Mouse (Mus musculus): ENCODE data around the gene 4930407I10Rik. TPM values are rescaled to one million over a fixed set of nuclear protein-coding genes. Genes with fewer than 3 reads are reported as not detected.
A peak's percentile ranks its signal among the peaks of the same experiment; 100 is the strongest.

4930407I10Rik gene
- total and polyA plus RNA-seq, 3 experiments, result 0.04 TPM; not detected in 2

- Histone ChIP-seq H3K9me3 (replicated peaks; ENCODE audit: low read length) (no peaks in the 10 kb centered on the region), H3K27ac (ENCODE audit: insufficient read depth, low read depth) (peak within 1 kb of the TSS; percentile 67), H3K4me1 (ENCODE audit: control insufficient read depth in 1 of 2, insufficient read depth in 2 of 2) (peaks cover 2 to 21% of the 10 kb centered on the region in 2 experiments; a peak in 3 of 4 replicates), H3K4me2 (ENCODE audit: insufficient read depth, low read depth, poor library complexity, severe bottlenecking) (peak within 1 kb of the TSS; percentile 76), H3K9ac (ENCODE audit: insufficient read depth, low read depth) (peak within 1 kb of the TSS; percentile 85), H3K27me3 (replicated peaks) (peaks cover 14% of the 10 kb centered on the region), H3K79me2 (replicated peaks; ENCODE audit: control insufficient read depth, extremely low read depth, insufficient read depth, poor library complexity, severe bottlenecking) (peaks cover 50% of the 10 kb centered on the region), H3K4me3 (replicated peaks in 1 of 3; ENCODE audit: low read depth in 2 of 3, low read length in 2 of 3, poor library complexity in 1 of 3) (peak within 1 kb of the TSS; percentile 93 to 97 (median 96)), H3K36me3 (replicated peaks in 1 of 2; ENCODE audit: control insufficient read depth in 1 of 2, insufficient read depth in 1 of 2, low read length in 1 of 2) (peaks cover 16 to 27% of the 10 kb centered on the region in 2 experiments)
- in situ Hi-C loops (cut with MboI; ENCODE audit: low pct_ligation_motif_present, low pct_unique_long_range_greater_than_20kb, low sequenced_read_pairs) (no loop called here), dilution Hi-C loops (cut with MboI; ENCODE audit: extremely low pct_ligation_motif_present, extremely low pct_unique_long_range_greater_than_20kb, low sequenced_read_pairs) (no loop called here)
- DNase-seq (ENCODE audit: extremely low read depth), result peak; percentile 87
- TF ChIP-seq RAD21 (IDR thresholded peaks at IDR 0.05; ENCODE audit: low read depth, low read length) (no peak), CTCF (conservative IDR thresholded peaks at IDR 0.05 in 1 of 2, IDR thresholded peaks at IDR 0.05 in 1 of 2; ENCODE audit: low read depth in 2 of 2, low read length in 2 of 2) (no peak), UBTF (IDR thresholded peaks at IDR 0.05; ENCODE audit: low read depth, low read length) (no peak), CHD1 (IDR thresholded peaks at IDR 0.05; ENCODE audit: low read depth, low read length) (no peak; the same call in 1 of the 2 replicates), USF2 (conservative IDR thresholded peaks at IDR 0.05; ENCODE audit: low read depth, low read length) (no peak), MAFK (IDR thresholded peaks at IDR 0.05; ENCODE audit: insufficient replicate concordance, low read length) (no peak), MEF2A (IDR thresholded peaks at IDR 0.05; ENCODE audit: borderline replicate concordance, low read depth, low read length) (0 out of 2 replicates have a peak, but pooled peaks have one; percentile 23), ETS1 (conservative IDR thresholded peaks at IDR 0.05; ENCODE audit: low read depth, low read length) (no peak), SMC3 (IDR thresholded peaks at IDR 0.05; ENCODE audit: low read depth, low read length) (no peak), MAX (IDR thresholded peaks at IDR 0.05; ENCODE audit: low read length) (no peak; the same call in 1 of the 2 replicates), TCF12 (IDR thresholded peaks at IDR 0.05; ENCODE audit: low read depth, low read length) (peak; percentile 91), GABPA (IDR thresholded peaks at IDR 0.05; ENCODE audit: insufficient replicate concordance, low read depth, low read length) (no peak), ZC3H11A (IDR thresholded peaks at IDR 0.05; ENCODE audit: low read depth, low read length) (no peak), JUN (IDR thresholded peaks at IDR 0.05; ENCODE audit: insufficient read depth, low read depth, low read length) (peak; percentile 5; the same call in 1 of the 2 replicates), IRF4 (IDR thresholded peaks at IDR 0.05; ENCODE audit: low read depth, low read length) (peak; percentile 55; the same call in 1 of the 2 replicates), NELFE (IDR thresholded peaks at IDR 0.05; ENCODE audit: low read depth, low read length) (peak; percentile 92), RCOR1 (conservative IDR thresholded peaks at IDR 0.05; ENCODE audit: low read depth, low read length) (no peak), NRF1 (IDR thresholded peaks at IDR 0.05; ENCODE audit: low read depth, low read length) (peak; percentile 61), ELF1 (IDR thresholded peaks at IDR 0.05; ENCODE audit: low read depth, low read length) (peak; percentile 95), POLR2A (IDR thresholded peaks at IDR 0.05; ENCODE audit: low read depth, low read length) (peak; percentile 90), JUND (conservative IDR thresholded peaks at IDR 0.05; ENCODE audit: low read depth, low read length) (no peak), ZMIZ1 (IDR thresholded peaks at IDR 0.05; ENCODE audit: low read depth, low read length) (peak; percentile 93), KAT2A (IDR thresholded peaks at IDR 0.05; ENCODE audit: insufficient replicate concordance, low read length) (peak; percentile 84; the same call in 1 of the 2 replicates), PAX5 (IDR thresholded peaks at IDR 0.05; ENCODE audit: low read length) (no peak), USF1 (IDR thresholded peaks at IDR 0.05; ENCODE audit: low read depth, low read length) (no peak), BHLHE40 (IDR thresholded peaks at IDR 0.05; ENCODE audit: low read depth, low read length) (no peak), MAZ (IDR thresholded peaks at IDR 0.05; ENCODE audit: low read depth, low read length) (0 out of 2 replicates have a peak, but pooled peaks have one; percentile 25), HCFC1 (IDR thresholded peaks at IDR 0.05; ENCODE audit: low read depth, low read length) (peak; percentile 86), ZNF384 (IDR thresholded peaks at IDR 0.05; ENCODE audit: low read depth, low read length) (peak; percentile 67; the same call in 1 of the 2 replicates), TBP (conservative IDR thresholded peaks at IDR 0.05; ENCODE audit: low read depth, low read length) (peak; percentile 74), SIN3A (IDR thresholded peaks at IDR 0.05; ENCODE audit: low read length) (peak; percentile 47), E2F4 (IDR thresholded peaks at IDR 0.05; ENCODE audit: insufficient replicate concordance, low read depth, low read length) (peak; percentile 91; the same call in 1 of the 2 replicates), MYC (IDR thresholded peaks at IDR 0.05; ENCODE audit: low read depth, low read length) (peak; percentile 86), POLR2AphosphoS2 (IDR thresholded peaks at IDR 0.05; ENCODE audit: low read depth, low read length) (peak; percentile 87), ZKSCAN1 (IDR thresholded peaks at IDR 0.05; ENCODE audit: borderline replicate concordance, low read depth, low read length) (no peak), MXI1 (IDR thresholded peaks at IDR 0.05; ENCODE audit: low read depth, low read length) (peak; percentile 91), EP300 (IDR thresholded peaks at IDR 0.05; ENCODE audit: low read length) (no peak), CHD2 (IDR thresholded peaks at IDR 0.05; ENCODE audit: low read length) (no peak)
These were observed 11.7 kb upstream of the 4930407I10Rik start, which contains the start of gene Snu13 for GRCm38 (mm10) chr15:82047080-82047883. Gene Snu13, minus strand, starts transcription at chr15:82047598.

Measured in CH12.LX (cell line).